Mouse (Mus musculus) T-helper 17 cell (primary cell): ENCODE results near the gene Gm21921.
"Not testable (repeated sequence)": the region's sequence is repeated elsewhere in the genome, so short reads cannot be mapped to it uniquely, and the experiment has no call there.

Experiments
- in situ Hi-C, 2 experiments: fragments of 300-600 bp; cut with MboI, MseI; formaldehyde crosslinking; loops; 1 replicate in 1 of 2; 2 replicates in 1 of 2; pipeline ENCODE4 v1.15.1; 2025; ENCODE audit warnings: high pct_unique_total_duplicates in 2 of 2

The Gm21921 gene

GRCm38 (mm10) chrY:24796143-24796542 is at the start of gene Gm21921:
Gene Gm21921, minus strand, starts transcription at chrY:24796243.
- in situ Hi-C loops, result not testable (repeated sequence)
